Mouse (Mus musculus): ENCODE results near the gene Cacna1c. TPM values are rescaled to one million over a fixed set of nuclear protein-coding genes. Genes with fewer than 3 reads are reported as not detected.

The Cacna1c gene
- polyA plus RNA-seq (2016; fragmentation: Nextera tagmentation; extraction: Ambion mirVana), result 31.3 and 57.0 TPM in 2 replicates

GRCm38 (mm10) chr6:119196382-119197305 lies at the start of gene Cacna1c:
Cacna1c (minus strand) TSS chr6:119196418.
- Histone ChIP-seq H3K4me1 (peaks cover 63% of the 10 kb centered on the region), H3K9me3 (no peaks in the 10 kb centered on the region), H3K36me3 (peaks cover 11% of the 10 kb centered on the region), H3K27me3 (ENCODE audit: insufficient read depth, poor library complexity, severe bottlenecking) (no peaks in the 10 kb centered on the region), H3K27ac (peak within 1 kb of the TSS; percentile 88), H3K4me3 (peak within 1 kb of the TSS; percentile 62)
- WGBS, result 18% methylated on average over 17 of the region's 17 CpGs
- DNase-seq (ENCODE audit: low spot score), result peak; percentile 97

- peak; percentile 66 for DNase-seq (ENCODE audit: low spot score)
- no peak overlapping the region for H3K4me3 ChIP-seq
- 53% methylated on average over 21 of the region's 21 CpGs for WGBS
- H3K4me1 ChIP-seq, result peaks cover 17% of the 10 kb centered on the region; the same call in 1 of the 2 replicates
- H3K27me3 ChIP-seq (ENCODE audit: insufficient read depth, poor library complexity, severe bottlenecking), result peaks cover 12% of the 10 kb centered on the region; the same call in 1 of the 2 replicates
- H3K27ac ChIP-seq, result no peak overlapping the region
- H3K36me3 ChIP-seq, result no peaks in the 10 kb centered on the region
- peaks cover 3% of the 10 kb centered on the region for H3K9me3 ChIP-seq
Measured at GRCm38 (mm10) chr6:119240871-119241705, 44.9 kb upstream of the Cacna1c start.

- Histone ChIP-seq H3K27me3 (ENCODE audit: insufficient read depth, poor library complexity, severe bottlenecking) (peaks cover 12% of the 10 kb centered on the region; the same call in 1 of the 2 replicates), H3K4me3 (no peak overlapping the region), H3K27ac (no peak overlapping the region), H3K9me3 (no peaks in the 10 kb centered on the region), H3K36me3 (no peaks in the 10 kb centered on the region), H3K4me1 (peaks cover 17% of the 10 kb centered on the region; the same call in 1 of the 2 replicates)
- 65% methylated on average over 7 of the region's 7 CpGs for WGBS
- no peak for DNase-seq (ENCODE audit: low spot score)
Measured at GRCm38 (mm10) chr6:119240256-119240655, 44.0 kb upstream of the Cacna1c start.

- H3K27ac ChIP-seq, result no peak overlapping the region
- H3K36me3 ChIP-seq, result no peaks in the 10 kb centered on the region
- H3K9me3 ChIP-seq, result no peaks in the 10 kb centered on the region
- DNase-seq (ENCODE audit: low spot score), result peak; percentile 63
- peaks cover 17% of the 10 kb centered on the region; the same call in 1 of the 2 replicates for H3K4me1 ChIP-seq
- WGBS, result 76% methylated on average over 5 of the region's 5 CpGs
- H3K4me3 ChIP-seq, result no peak overlapping the region
- H3K27me3 ChIP-seq (ENCODE audit: insufficient read depth, poor library complexity, severe bottlenecking), result peaks cover 12% of the 10 kb centered on the region; the same call in 1 of the 2 replicates
Measured at GRCm38 (mm10) chr6:119239341-119240005, 43.3 kb upstream of the Cacna1c start.

GRCm38 (mm10) chr6:119237427-119237989 lies 41.3 kb upstream of the Cacna1c start:
- Histone ChIP-seq H3K36me3 (no peaks in the 10 kb centered on the region), H3K27ac (no peak overlapping the region), H3K4me1 (peaks cover 17% of the 10 kb centered on the region; the same call in 1 of the 2 replicates), H3K9me3 (no peaks in the 10 kb centered on the region), H3K4me3 (no peak overlapping the region), H3K27me3 (ENCODE audit: insufficient read depth, poor library complexity, severe bottlenecking) (peaks cover 11% of the 10 kb centered on the region; the same call in 1 of the 2 replicates)
- peak; percentile 72 for DNase-seq (ENCODE audit: low spot score)
- WGBS, result 70% methylated on average over 8 of the region's 8 CpGs

- Histone ChIP-seq H3K4me1 (peaks cover 17% of the 10 kb centered on the region; the same call in 1 of the 2 replicates), H3K36me3 (no peaks in the 10 kb centered on the region), H3K27ac (no peak within 1 kb of the TSS), H3K4me3 (no peak within 1 kb of the TSS), H3K9me3 (no peaks in the 10 kb centered on the region), H3K27me3 (ENCODE audit: insufficient read depth, poor library complexity, severe bottlenecking) (peaks cover 6% of the 10 kb centered on the region; the same call in 1 of the 2 replicates)
- 35% methylated on average over 1 of the region's 1 CpGs for WGBS
- peak; percentile 58 for DNase-seq (ENCODE audit: low spot score)
Measured at GRCm38 (mm10) chr6:119236241-119236640, 40.0 kb upstream of the Cacna1c start, which contains the start of gene Cacna2d4. Cacna2d4 (plus strand) TSS chr6:119236526.

GRCm38 (mm10) chr6:119235441-119235840 lies 39.2 kb upstream of the Cacna1c start:
- no peak overlapping the region for H3K27ac ChIP-seq
- peaks cover 6% of the 10 kb centered on the region; the same call in 1 of the 2 replicates for H3K27me3 ChIP-seq (ENCODE audit: insufficient read depth, poor library complexity, severe bottlenecking)
- H3K4me3 ChIP-seq, result no peak overlapping the region
- 65% methylated on average over 5 of the region's 5 CpGs for WGBS
- DNase-seq (ENCODE audit: low spot score), result peak; percentile 64
- H3K4me1 ChIP-seq, result peaks cover 14% of the 10 kb centered on the region; the same call in 1 of the 2 replicates
- H3K9me3 ChIP-seq, result no peaks in the 10 kb centered on the region
- H3K36me3 ChIP-seq, result no peaks in the 10 kb centered on the region

- H3K27me3 ChIP-seq (ENCODE audit: insufficient read depth, poor library complexity, severe bottlenecking), result 0 out of 2 replicates have a peak, but pooled peaks cover 6% of the 10 kb centered on the region
- H3K9me3 ChIP-seq, result no peaks in the 10 kb centered on the region
- H3K4me3 ChIP-seq, result no peak overlapping the region
- no peaks in the 10 kb centered on the region for H3K36me3 ChIP-seq
- no peak overlapping the region for H3K27ac ChIP-seq
- whole genome bisulfite sequencing, result 32% methylated on average over 3 of the region's 3 CpGs
- peak; percentile 77 for DNase-seq (ENCODE audit: low spot score)
- peaks cover 15% of the 10 kb centered on the region for H3K4me1 ChIP-seq
Measured at GRCm38 (mm10) chr6:119233066-119233465, 36.8 kb upstream of the Cacna1c start.

GRCm38 (mm10) chr6:119228861-119229603 lies 32.8 kb upstream of the Cacna1c start:
- no peak overlapping the region for H3K4me3 ChIP-seq
- 78% methylated on average over 11 of the region's 11 CpGs for WGBS

GRCm38 (mm10) chr6:119227001-119227400 lies 30.8 kb upstream of the Cacna1c start:
- H3K27ac ChIP-seq, result no peak overlapping the region
- H3K36me3 ChIP-seq, result no peaks in the 10 kb centered on the region
- no peak overlapping the region for H3K4me3 ChIP-seq
- DNase-seq (ENCODE audit: low spot score), result no peak
- H3K27me3 ChIP-seq (ENCODE audit: insufficient read depth, poor library complexity, severe bottlenecking), result 0 out of 2 replicates have a peak, but pooled peaks cover 5% of the 10 kb centered on the region
- H3K4me1 ChIP-seq, result peaks cover 7% of the 10 kb centered on the region
- H3K9me3 ChIP-seq, result no peaks in the 10 kb centered on the region
- 84% methylated on average over 8 of the region's 8 CpGs for WGBS

More at GRCm38 (mm10) chr6:119228861-119229603, 32.8 kb upstream of the Cacna1c start:
- Histone ChIP-seq H3K9me3 (no peaks in the 10 kb centered on the region), H3K27me3 (ENCODE audit: insufficient read depth, poor library complexity, severe bottlenecking) (0 out of 2 replicates have a peak, but pooled peaks cover 5% of the 10 kb centered on the region), H3K4me1 (peaks cover 7% of the 10 kb centered on the region), H3K36me3 (no peaks in the 10 kb centered on the region), H3K27ac (no peak overlapping the region)
- DNase-seq (ENCODE audit: low spot score), result no peak

GRCm38 (mm10) chr6:119225731-119226130 lies 29.5 kb upstream of the Cacna1c start:
- no peak for DNase-seq (ENCODE audit: low spot score)
- H3K27ac ChIP-seq, result no peak overlapping the region
- 87% methylated on average over 6 of the region's 6 CpGs for WGBS
- H3K27me3 ChIP-seq (ENCODE audit: insufficient read depth, poor library complexity, severe bottlenecking), result 0 out of 2 replicates have a peak, but pooled peaks cover 5% of the 10 kb centered on the region
- no peak overlapping the region for H3K4me3 ChIP-seq
- no peaks in the 10 kb centered on the region for H3K9me3 ChIP-seq
- peaks cover 5% of the 10 kb centered on the region; the same call in 1 of the 2 replicates for H3K36me3 ChIP-seq
- H3K4me1 ChIP-seq, result peaks cover 7% of the 10 kb centered on the region
